Mouse (Mus musculus): ENCODE measurements around the gene Fam155a.
"Not testable (repeated sequence)": the region's sequence is repeated elsewhere in the genome, so short reads cannot be mapped to it uniquely, and the experiment has no call there.

Gene Fam155a

DNA sequence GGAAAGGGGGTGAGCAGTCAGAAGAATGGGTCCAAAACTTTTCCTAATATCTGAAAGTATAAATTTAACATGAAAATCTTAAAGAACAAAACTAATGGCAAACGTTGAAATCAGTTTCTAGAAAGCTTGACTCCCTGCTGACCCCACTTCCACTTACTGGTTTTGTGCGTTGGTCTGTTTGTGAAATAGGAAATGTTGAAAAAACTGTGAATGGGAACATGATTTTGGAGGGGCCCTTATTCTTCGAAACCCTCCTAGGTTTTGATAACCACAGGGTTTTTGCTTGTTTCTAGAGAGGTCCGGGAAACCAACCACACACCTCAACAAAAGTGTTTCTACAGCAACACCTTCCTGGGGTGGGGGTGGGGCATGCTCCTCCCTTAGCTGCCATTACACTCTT lies 368.6 kb downstream of the Fam155a start:
- no peak for DNase-seq (ENCODE audit: low spot score)

DNA sequence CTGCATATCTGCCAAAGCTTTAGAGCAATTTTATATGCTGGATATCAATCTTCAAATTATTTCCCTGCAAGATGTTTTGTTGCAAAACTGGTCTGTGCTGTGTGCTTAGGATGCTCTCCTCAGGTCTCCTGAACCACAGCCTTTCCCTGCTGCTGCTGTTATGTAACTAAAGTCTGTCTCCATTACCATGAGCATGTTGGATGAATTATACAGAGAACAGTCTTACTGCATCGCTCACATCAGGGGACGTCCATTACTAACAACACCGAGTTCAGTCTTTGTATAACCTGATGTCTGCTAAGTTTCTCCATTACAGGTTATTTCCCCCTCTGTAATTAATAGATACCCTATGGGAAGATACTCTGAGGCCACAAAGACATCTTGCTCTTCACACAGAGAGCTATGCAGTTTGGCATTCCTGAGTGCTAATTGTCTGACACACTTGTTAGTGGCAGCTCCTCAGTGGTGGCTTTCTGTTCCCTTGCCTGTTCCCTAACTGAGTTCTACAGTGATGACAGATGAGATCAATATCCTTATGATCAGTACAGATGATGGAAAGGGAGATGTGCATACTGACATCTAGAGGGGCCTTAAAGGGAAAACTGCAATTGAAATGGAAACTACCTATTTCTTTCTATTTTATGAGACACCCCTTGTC lies 372.2 kb downstream of the Fam155a start:
- DNase-seq (ENCODE audit: low spot score) = no peak

DNA sequence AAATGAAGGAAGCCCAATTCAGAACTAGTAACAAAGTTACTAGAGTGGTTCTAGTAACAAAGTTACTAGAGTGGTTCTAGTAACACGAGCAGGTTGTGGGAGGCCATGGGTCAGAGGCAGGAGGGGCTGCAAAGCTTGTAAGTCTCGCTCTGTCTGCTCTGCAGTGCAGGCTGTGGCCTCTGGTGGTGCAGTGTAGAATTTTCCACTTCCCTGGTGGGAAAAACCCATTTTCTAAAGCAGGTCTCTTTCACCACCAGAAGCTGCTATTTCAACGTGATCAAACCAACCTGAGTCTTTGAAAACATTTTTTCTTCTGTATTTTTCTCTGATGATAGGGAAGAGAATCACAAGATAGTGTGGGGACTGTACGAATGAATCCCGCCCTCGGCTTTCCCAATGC lies 372.9 kb downstream of the Fam155a start:
- DNase-seq (ENCODE audit: low spot score) = no peak

DNA sequence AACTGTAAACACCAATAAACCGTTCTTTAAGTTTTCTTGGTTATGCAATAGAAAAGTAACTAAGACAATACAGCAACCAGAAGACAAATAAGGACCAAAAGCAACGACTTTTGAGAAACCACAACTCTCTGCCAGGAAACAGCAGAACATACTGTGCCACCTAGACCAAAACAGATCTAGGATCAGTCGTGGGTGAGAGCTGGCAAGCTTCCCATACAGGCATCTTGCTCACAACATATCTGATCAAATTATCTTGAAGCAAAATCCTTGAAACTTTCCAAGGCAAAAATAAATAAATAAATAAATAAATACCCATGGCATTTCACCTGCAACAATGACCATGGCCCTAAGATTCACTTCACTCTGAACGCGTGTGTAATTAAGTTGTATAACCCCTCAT lies 376.3 kb downstream of the Fam155a start:
- DNase-seq (ENCODE audit: low spot score) = no peak

DNA sequence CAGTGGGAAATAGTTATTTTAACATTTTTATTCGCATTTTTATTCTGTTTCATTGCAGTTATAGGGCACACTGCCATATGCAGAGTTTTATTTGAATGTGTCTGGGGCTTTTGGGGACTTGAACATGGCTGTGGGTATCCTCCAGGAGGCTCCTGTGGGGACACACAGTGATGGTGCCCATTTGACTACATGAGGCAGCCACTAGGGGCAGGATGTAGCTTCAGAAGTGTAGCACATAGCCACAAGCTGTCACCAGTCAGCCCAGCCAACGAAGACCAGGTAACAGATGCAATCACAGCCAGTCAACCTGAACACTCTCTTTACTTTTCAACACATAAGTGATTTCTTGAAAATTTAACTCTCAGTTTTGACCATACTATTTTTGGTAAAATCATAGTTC lies 377.7 kb downstream of the Fam155a start:
- DNase-seq (ENCODE audit: low spot score) = no peak

- not testable (repeated sequence) for DNase-seq (ENCODE audit: low spot score)
Measured at GRCm38 (mm10) chr8:9390229-9390628, 380.7 kb downstream of the Fam155a start.

- DNase-seq (ENCODE audit: low spot score) = no peak
Measured at GRCm38 (mm10) chr8:9369201-9369600, 401.8 kb downstream of the Fam155a start.

GRCm38 (mm10) chr8:9367721-9368120 lies 403.2 kb downstream of the Fam155a start:
- no peak for DNase-seq (ENCODE audit: low spot score)

DNA sequence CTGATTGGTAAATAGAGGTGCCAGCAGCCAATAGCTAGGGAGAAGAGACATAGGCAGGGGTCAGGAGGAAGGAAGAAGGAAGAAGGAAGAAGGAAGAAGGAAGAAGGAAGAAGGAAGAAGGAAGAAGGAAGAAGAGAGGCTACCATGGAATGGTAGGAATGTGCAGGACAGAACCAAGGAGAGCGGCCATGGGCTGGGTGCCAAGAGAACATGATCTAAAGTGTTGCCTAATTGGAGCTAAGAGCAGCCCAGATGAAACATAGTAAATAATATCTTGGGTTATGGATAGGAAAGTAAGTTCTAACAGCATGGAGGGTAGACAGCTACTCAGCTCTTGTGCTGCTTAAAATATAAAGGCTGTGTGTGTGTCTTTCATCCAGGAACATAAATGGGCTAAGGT lies 405.6 kb downstream of the Fam155a start:
- DNase-seq (ENCODE audit: low spot score) = no peak

DNA sequence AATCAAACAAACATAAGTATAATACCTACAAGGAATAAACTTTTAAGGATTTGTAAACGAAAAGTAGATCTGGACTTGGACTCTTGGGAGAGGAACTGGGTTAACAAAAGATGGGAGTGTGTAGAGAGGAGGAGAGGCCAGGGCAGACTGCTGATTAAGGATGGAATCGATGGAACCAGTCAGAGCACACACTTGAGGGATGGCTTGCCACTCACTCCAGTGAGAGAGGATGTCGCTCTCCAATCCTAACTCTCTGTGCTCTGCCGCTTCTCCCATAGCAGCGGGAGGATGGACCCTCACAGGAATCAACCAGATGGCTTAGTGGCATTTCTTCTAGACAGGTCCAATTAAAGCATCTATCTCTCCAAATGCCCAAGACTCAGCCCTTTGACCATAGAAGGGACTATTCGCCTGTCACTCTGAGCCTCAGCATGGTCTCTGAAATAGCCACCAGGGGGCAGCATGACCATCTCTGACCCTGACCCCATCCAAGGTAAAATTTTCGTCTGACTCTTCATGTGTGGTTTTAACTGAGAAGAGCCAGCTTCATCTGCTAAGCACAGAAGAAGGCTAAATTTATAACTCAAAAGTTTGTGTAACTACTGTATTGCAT lies 422.3 kb downstream of the Fam155a start:
- no peak for DNase-seq (ENCODE audit: low spot score)

DNA sequence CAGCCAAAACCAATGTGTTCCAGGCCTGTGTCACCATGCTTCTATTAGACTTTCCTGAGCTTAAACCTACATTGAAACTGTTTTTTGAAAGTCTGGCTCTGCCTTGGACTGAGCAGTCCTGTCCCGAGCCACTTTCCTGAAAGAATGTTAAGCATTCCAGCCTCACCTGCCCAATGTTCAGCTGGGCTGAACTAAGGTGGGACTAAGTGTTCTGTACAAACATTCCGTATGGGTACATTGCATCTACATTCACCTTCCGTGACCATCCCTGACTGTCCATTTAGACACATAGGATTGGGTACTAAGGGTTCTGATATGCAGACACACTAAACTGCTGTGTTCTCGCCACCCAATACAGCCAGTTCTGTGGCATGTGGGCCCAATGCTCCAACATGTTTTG lies 423.8 kb downstream of the Fam155a start:
- no peak for DNase-seq (ENCODE audit: low spot score)

DNA sequence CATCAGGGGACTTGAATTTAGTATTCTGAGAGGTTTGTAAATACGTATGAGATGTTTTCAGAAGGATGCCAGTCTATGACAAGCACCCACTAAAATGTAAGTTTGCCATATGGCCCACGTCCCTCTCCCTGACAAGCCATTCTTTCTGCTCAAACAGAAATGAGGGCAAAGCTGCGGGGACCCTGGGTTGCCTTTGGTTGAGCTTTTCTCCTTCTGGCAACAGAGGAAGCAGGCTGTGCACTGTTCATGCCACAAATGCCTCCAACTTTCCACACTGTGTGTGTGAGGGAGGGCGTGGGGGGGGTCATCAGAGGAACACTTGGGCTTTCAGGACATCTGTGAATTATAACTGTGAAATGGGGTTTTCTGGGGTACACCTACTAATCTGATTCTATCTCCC lies 426.8 kb downstream of the Fam155a start:
- DNase-seq (ENCODE audit: low spot score) = no peak

- DNase-seq (ENCODE audit: low spot score) = no peak
Measured at GRCm38 (mm10) chr8:9342998-9343397, 428.0 kb downstream of the Fam155a start.

DNA sequence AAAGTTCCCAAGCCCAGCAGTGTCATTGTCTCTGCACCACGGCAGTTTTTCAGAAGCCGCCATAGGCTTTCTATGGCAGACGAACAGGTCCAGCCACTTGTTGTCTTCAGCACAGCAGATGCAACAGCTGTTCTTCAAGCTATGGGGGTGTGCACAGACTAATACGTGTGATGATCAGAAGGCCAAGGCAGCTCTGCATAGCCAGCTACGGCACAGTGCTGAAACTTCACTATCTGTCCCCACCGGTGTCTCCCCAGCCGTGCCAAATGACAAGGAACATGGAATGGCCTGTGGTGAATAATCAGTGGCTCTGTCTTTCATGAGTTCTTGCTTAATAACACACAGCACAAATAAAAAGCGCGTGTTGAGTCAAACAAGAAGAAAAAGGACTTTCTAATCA lies 428.4 kb downstream of the Fam155a start:
- DNase-seq (ENCODE audit: low spot score) = no peak

GRCm38 (mm10) chr8:9337905-9338304 lies 433.1 kb downstream of the Fam155a start:
- DNase-seq (ENCODE audit: low spot score) = no peak

DNA sequence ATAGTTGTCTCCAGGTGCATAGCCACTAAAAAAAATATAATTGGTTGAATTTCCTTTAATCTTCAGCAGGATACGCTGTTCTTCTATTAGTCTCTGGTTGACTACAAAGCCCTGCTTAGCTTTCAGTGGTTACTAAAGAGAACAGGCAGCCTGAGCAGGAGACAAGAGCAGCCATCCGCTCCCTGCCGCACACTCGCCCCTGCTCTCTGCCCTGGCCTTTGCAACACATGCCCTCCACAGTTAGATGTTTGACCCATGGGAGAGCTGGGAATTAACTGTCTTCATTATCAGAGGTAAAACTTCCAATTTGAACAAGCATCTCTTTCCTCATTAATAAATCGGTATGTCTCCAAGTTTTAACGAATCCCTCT lies 435.0 kb downstream of the Fam155a start:
- no peak for DNase-seq (ENCODE audit: low spot score)

- DNase-seq (ENCODE audit: low spot score) = no peak
Measured at GRCm38 (mm10) chr8:9335285-9335932, 435.6 kb downstream of the Fam155a start.

DNA sequence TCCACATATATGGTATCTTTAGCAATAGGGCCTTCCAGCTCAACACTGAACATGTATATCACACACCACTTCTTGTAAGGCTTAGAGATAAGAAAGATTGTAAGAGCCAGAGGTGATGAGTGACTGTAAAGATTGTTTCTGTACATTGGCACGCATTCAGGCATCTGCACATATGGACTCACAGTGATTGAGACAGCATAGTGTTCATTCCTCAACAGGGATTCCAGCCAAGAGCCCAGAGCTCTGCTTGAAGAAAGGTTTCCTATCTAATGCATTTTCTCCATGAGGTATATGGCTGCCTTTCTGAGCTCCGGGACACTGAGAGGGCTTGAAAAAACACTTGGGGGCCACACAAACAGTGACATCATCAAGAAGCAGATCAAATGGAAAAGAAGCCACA lies 438.2 kb downstream of the Fam155a start:
- DNase-seq (ENCODE audit: low spot score) = no peak

DNA sequence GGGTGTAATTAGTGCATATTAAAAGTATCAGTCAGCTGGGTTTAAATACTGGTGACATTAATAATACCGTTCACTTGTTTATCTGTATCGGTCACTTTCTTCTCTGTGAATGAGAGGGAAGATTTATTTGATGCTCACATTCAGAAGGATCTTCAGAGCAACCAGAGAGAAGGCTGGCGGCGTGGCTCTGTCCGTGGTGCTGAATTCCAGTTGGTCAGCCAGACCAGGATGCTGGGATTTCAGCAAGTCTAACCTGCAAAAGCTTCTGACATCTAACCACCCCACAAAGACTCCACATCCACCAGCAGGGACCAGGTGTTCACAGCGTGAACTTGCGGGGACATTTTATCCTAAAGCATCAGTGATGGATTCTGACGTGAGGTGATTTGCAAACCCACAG lies 461.5 kb downstream of the Fam155a start:
- no peak for DNase-seq (ENCODE audit: low spot score)

DNA sequence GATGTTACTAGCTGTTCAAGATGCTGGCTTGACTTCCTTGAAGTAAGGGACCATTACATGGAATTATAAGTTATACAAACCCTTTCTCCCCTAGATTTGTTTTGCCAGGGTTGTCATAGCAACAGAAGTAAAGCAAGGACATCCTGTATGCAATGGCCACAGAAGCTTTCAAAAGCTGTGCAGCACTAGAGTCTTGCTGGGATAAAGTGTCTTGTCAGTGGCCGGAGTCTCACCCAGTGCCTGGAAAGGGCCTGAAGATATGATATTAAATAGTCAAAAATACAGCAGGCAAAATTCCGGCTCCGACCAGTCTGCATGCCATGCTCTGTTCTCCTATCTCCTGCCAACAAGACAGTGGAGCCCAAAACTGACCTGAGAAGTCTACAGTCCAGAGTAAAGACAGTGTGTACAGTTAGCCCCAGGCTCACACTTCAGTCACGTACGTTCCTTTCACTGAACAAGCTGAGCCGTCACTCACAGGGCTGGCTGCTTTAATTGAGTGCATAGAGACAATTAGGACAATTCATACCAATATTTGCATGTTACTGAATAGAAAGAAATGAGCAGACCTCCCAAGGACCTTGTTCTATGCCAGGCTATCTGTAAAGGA lies 467.3 kb downstream of the Fam155a start:
- no peak for DNase-seq (ENCODE audit: low spot score)

DNA sequence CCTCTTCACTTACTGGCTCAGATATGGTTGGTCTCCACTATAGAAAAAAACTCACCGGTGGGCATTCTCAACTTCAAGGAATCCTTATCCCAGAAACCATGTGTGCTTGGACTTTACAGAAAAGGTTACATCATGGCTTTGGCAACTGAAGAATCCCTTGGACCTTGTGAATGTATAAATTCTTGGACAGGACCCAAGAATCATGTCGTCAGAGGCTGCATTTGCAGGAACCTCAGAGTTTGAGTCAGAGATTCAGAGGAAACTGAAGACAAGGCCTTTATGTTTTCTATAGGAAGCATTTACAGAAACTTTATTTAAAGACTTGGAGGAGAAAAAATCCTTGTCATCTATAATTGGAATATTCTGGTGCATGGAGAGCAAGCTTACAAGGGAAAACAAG lies 475.9 kb downstream of the Fam155a start:
- no peak for DNase-seq (ENCODE audit: low spot score)

GRCm38 (mm10) chr8:9292532-9292931 lies 478.4 kb downstream of the Fam155a start:
- DNase-seq (ENCODE audit: low spot score) = no peak

- DNase-seq (ENCODE audit: low spot score) = no peak
Measured at GRCm38 (mm10) chr8:9288015-9288729, 482.8 kb downstream of the Fam155a start.
